Mouse (Mus musculus) urinary bladder, postnatal 4 days (tissue): ENCODE measurements at regions not wholly inside any gene's neighbourhood (a gene's known extent, or its start where the extent isn't known, plus 50 kb on each side); places are given as distances from the start of the nearest gene placed in this dataset.

Source experiments
- DNase-seq, 2 experiments: peaks; one replicate each; pipeline ENCODE4 v3.0.0; 2021 to 2022; ENCODE audit warnings: low spot score in 2 of 2

- peak in 1 of 2 experiments; percentile 30 for DNase-seq
Measured at GRCm38 (mm10) chr19:15800856-15801706, 146.1 kb downstream of the Psat1 start.

DNA sequence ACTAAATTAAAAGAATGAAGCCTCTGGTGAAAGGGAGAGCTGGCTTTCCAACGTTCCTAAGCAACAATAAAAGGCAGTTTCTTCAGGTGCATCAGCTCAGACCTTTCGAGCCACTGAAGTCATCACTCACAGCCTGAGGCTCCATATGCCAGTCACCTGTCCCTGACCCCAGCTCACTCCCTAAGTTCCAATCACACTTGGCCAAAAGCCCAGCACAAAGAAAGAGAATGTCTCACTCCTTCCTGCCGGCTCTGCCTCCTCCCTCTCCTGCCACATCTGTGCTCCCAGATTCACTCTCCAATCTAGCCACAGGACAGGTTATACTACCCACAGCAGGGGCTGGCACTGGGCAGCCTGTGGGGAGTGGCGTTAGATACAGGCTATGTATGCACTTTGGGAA, 150.7 kb downstream of the Psat1 start:
- no peak for DNase-seq

- no peak for DNase-seq
Measured at GRCm38 (mm10) chr19:15791942-15792341, 155.2 kb downstream of the Psat1 start.

- DNase-seq: no peak
Measured at GRCm38 (mm10) chr19:15791264-15791913, 155.7 kb downstream of the Psat1 start.

DNA sequence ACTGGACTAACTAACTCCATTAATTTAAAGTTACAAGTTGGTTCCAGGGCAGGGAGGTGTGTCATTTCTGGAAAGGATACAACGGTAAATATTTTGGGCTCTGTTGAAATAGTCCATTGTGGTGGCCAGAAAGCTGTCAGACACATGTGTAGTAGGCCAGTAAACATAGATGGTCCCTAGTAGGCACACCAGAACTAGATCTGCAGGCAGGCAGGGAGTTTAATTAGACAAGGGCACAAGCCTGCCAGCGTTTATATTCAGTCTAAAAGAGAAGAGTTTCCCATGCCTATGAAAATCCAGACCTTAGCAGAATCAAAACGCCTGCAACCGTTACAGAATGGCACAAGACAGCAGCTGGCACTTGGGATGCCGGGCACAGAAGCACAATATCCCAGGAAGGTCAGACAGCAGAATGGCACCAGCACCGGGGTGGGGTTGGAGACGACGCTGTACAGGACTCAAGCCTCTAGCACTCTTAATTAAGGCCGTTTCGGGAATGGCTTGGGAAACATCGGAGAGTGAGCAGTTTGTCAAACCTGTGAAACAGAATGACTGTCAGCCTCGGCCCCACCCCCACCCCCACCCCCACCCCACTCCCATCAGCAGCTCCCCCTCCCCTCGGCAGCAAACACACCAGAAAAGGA, 156.4 kb downstream of the Psat1 start:
- no peak for DNase-seq

- DNase-seq: no peak
Measured at GRCm38 (mm10) chr19:15789741-15790140, 157.4 kb downstream of the Psat1 start.

DNA sequence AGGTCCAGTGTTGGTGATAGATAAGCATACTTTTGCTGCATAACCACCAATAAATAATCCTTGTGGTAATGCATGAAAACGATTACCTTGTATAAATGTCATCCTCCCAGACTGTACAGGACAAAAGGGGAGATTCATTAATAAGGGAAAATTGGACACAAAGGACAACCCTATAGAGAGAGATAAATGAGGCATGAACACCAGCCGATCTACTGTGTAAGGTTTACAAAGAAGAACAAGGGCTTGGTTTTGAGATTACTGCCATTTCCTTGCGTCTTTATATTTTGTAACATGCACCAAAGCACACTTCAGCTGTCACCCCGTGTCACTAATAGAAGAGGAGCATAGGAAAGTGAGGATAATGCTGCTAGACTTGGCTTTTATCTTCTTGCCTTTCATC, 162.5 kb downstream of the Psat1 start:
- no peak for DNase-seq

DNA sequence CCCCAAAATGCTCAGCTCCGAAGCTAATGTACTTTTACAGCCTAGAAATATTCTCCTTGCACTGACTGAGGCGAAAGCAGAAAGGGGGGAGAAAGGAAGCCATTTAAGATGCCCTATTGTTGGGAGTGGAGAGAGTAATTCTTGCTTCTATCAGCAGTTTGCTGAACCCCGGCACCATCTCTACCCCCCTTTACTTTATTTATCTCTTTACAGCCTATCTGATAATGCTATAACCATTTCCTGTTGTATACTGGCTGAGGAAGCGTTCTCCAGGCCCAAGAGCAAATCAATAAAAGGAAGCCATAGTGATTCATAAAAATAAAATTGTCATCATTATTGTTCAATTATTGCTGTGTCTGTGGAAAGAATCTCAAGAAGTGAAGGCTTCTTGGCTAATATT, 177.5 kb downstream of the Psat1 start:
- no peak for DNase-seq

- no peak for DNase-seq
Measured at GRCm38 (mm10) chr19:15761086-15761485, 186.1 kb downstream of the Psat1 start.

DNA sequence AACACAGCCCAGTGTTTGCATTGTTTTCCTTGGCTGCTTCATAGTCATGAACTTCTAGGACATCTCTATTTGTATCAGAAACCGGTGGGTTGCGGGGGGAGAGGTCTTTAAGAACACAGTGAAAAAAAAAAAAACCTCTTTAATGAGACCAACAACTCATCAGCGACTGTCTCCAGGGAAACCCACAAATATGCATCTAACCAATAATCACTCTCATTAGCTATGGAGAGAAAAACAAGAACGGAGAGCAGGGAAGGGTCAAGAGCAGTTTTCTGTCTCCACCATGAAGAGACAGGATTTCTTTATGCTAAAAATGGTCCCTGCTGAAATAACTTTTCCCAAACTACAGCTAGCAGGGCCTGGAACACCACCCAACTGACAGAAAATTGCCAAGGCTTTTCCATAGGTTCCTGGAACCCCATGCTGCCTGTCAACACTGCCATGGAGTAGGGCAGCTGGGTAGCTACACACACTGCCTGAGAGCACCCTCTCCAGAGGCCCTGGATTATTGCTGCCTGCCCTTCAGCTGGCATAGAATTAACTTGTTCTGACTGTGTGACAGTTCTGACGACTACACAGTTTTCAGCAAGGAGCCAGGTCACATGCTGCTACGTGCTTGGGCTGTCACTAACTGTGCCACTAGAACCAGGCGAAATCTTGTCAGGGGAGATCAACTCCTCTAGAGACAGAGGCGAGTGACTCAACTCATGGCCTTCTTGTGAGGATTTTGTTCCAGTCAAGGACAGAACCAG, 201.9 kb downstream of the Psat1 start:
- no peak for DNase-seq

DNA sequence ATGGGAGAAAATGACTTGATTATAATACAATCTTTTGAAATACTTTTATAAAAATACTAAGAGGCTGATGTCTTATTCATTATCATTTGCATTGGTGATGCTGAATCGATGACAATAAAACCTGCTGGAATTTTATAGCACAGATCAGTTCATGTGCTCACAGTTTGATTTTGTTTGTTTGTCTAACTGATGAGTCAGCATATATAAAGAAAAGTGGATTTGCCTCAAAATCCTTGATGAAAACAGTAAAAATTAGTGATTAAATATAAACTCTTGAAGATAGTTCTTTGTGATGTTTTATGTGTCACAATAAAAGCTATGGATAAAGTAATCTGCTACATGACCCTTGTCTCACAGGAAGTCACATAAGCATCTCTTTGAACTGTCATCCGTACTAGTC, 210.9 kb downstream of the Psat1 start:
- DNase-seq: no peak

GRCm38 (mm10) chr19:15726785-15727406, 220.2 kb downstream of the Psat1 start:
- DNase-seq: no peak

- no peak for DNase-seq
Measured at GRCm38 (mm10) chr19:15692379-15693023, 254.6 kb downstream of the Psat1 start.

GRCm38 (mm10) chr19:15669996-15670395, 277.1 kb downstream of the Psat1 start:
- DNase-seq: no peak

GRCm38 (mm10) chr19:15669541-15669940, 277.6 kb downstream of the Psat1 start:
- DNase-seq: no peak

- no peak for DNase-seq
Measured at GRCm38 (mm10) chr19:15668624-15669016, 278.5 kb downstream of the Psat1 start.

DNA sequence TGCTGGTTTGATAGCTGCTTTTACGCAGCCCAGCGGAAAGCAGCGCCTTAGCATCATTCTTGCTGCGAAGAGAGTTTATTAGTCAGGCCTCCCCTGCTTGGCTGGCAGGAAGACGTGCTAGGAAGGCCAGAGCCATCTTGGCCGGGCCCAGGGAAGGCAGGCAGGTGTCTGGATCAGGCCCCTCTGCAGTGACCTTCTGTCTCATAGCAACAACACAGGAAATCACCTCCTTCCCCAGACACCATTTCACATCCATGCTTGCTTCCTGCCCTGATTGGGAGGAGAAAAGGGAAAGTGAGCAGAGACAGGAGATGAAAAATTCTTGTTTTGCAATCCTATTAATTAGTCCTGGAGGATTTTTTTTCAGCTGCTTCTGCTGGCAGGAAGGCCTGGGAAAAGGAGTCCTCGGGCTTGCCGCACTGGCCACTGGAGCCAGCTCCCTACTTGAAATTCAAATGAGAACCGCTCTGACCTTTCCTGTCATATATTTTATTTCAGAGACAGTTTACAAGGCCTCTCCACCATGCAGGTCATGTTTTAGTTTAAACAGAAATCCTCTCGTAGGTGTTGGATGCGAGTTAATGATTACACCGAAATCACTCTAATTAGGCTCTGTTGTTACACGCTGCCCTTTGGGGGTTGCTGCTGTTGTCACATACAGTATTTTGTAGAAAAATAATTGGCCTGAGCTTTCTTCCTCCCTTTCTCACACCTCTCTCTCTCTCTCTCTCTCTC, 279.1 kb downstream of the Psat1 start:
- no peak for DNase-seq

DNA sequence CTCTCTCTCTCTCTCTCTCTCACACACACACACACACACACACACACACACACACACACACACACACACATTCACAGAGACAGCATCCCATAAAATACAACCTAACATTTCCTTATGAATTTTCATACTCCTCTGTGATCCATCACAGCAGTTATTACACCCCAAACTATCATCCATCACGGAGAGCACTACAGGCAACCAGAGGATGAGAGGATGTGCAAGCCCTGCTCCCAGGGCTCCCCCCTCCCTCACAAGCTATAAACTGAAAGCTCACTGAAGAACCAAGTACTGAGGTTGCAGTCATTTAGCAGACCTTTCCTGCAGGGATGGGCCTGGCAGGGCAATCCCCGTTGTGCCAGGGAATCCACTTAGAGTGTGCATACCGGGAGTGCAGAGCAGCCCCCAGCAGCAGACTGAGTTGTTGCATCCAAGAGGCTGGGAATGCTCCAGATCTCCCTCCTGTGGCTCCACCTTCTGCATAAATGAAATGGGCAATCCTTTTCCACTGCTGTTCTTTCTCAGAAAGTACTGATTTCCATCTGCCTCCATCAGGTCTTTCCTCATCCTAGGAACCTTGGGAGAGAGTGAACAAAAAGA, 283.4 kb downstream of the Psat1 start:
- DNase-seq: no peak

- DNase-seq: no peak
Measured at GRCm38 (mm10) chr19:15658611-15659010, 288.5 kb downstream of the Psat1 start.

- DNase-seq: no peak
Measured at GRCm38 (mm10) chr19:15657846-15658245, 289.3 kb downstream of the Psat1 start.
